Mouse (Mus musculus) heart, postnatal 0 days (tissue): ENCODE data around the gene Tmem131l. TPM values are rescaled to one million over a fixed set of nuclear protein-coding genes. Genes with fewer than 3 reads are reported as not detected.
A peak's percentile ranks its signal among the peaks of the same experiment; 100 is the strongest.

Source experiments
- ATAC-seq: fragments of 200-750 bp; cut with Nextera tagmentation; 2 replicates; pipeline ENCODE4 v1.8.0; 2017; ENCODE audit warnings: low read depth, moderate number of reproducible peaks, moderate library complexity; ENCODE audit not compliant: insufficient read depth
- DNase-seq: peaks from one replicate; pipeline ENCODE4 v3.0.0-alpha.2; 2016; ENCODE audit warnings: low spot score
- H3K27ac ChIP-seq: fragments of 300-500 bp; sonication (generic); 2 replicates; pipeline ENCODE4 v1.5.1; 2014; ENCODE audit warnings: low read depth, mild to moderate bottlenecking
- H3K27me3 ChIP-seq: fragments of 300-500 bp; sonication (generic); 2 replicates; pipeline ENCODE4 v1.6.1; 2014; ENCODE audit warnings: low read length, mixed read lengths; ENCODE audit not compliant: control insufficient read depth, insufficient read depth
- H3K36me3 ChIP-seq: fragments of 300-500 bp; sonication (generic); replicated peaks from 2 replicates; pipeline ENCODE4 v1.6.1; 2014; ENCODE audit warnings: low read length, mixed read lengths; ENCODE audit not compliant: control insufficient read depth, insufficient read depth
- H3K4me1 ChIP-seq: fragments of 300-500 bp; sonication (generic); 2 replicates; pipeline ENCODE4 v1.6.1; 2014; ENCODE audit warnings: antibody characterized with exemption; ENCODE audit not compliant: control insufficient read depth, insufficient read depth
- H3K4me2 ChIP-seq: fragments of 300-500 bp; sonication (generic); 2 replicates; pipeline ENCODE4 v1.6.1; 2014; ENCODE audit warnings: low read depth, mild to moderate bottlenecking, low read length, moderate library complexity
- H3K4me3 ChIP-seq: fragments of 300-500 bp; sonication (generic); 2 replicates; pipeline ENCODE4 v1.5.1; 2014; ENCODE audit warnings: low read depth, low read length
- H3K9ac ChIP-seq: fragments of 300-500 bp; sonication (generic); replicated peaks from 2 replicates; pipeline ENCODE4 v1.6.1; 2014; ENCODE audit warnings: low read depth, low read length, mixed read lengths
- H3K9me3 ChIP-seq: fragments of 300-500 bp; sonication (generic); replicated peaks from 2 replicates; pipeline ENCODE4 v1.6.1; 2016; ENCODE audit warnings: low read length; ENCODE audit not compliant: control insufficient read depth
- CTCF ChIP-seq: IDR thresholded peaks from 2 replicates; pipeline ENCODE4 v1.5.1; 2016; ENCODE audit warnings: antibody characterized with exemption, control low read depth, low read depth
- EP300 ChIP-seq: IDR thresholded peaks from 2 replicates; pipeline ENCODE4 v1.6.1; 2016; ENCODE audit warnings: antibody characterized with exemption, low read depth
- WGBS: fragments of 180-500 bp; shearing (Covaris S2); extraction: QIAGEN DNeasy Blood & Tissue Kit; methylation state at CpG from one replicate; pipeline ENCODE4 v1.1.7; 2014; 5-methylcytosine and 5-hydroxymethylcytosine counted together
- polyA plus RNA-seq: library from polyadenylated mRNA; unstranded; fragments of >200 nt; fragmentation: Nextera tagmentation; extraction: Ambion mirVana; gene quantifications from 2 replicates; pipeline ENCODE4 v1.2.1, GENCODE M21; 2015
- total RNA-seq: library from RNA; depleted of rRNA; stranded (reverse); fragments of >200 nt; gene quantifications from 2 replicates; pipeline ENCODE4 v1.2.3, GENCODE M21; 2014; ENCODE audit warnings: low replicate concordance

Tmem131l gene
- total and polyA plus RNA-seq, 2 experiments from 2014 or later, result 16.5 to 32.6 TPM

DNA sequence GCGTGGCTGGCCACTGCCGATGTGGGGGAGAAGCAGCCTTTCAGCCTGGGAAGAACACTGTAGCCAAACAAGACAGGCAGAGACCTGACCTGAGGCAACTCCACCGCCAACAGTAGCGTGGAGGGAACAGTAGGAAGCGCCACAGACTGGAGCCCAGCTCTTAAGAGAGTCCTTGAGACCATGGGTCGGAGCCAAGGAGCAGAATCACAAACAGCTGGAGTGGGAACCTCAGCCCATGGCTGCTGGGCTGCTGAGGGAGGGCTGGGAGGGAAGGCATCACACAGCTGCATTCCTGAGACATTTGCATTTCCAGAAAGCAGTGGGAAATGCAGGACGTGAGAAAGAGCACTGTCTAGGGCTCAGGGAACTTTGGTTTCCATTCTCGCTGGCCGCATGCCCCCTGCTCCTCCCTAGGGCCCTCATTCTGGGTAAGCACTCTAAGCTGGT, 8.8 kb upstream of the Tmem131l start:
- Histone ChIP-seq H3K27ac (no peak overlapping the region), H3K36me3 (no peaks in the 10 kb centered on the region), H3K9me3 (no peaks in the 10 kb centered on the region), H3K4me2 (peak overlapping the region; percentile 23; the same call in 1 of the 2 replicates), H3K27me3 (no peaks in the 10 kb centered on the region), H3K4me3 (no peak overlapping the region), H3K9ac (no peak overlapping the region), H3K4me1 (peaks cover 4% of the 10 kb centered on the region; the same call in 1 of the 2 replicates)
- 19% methylated on average over 9 of the region's 9 CpGs for WGBS
- ATAC-seq (peak; percentile 83), DNase-seq (peak; percentile 61)
- TF ChIP-seq CTCF (peak; percentile 46), EP300 (no peak)

DNA sequence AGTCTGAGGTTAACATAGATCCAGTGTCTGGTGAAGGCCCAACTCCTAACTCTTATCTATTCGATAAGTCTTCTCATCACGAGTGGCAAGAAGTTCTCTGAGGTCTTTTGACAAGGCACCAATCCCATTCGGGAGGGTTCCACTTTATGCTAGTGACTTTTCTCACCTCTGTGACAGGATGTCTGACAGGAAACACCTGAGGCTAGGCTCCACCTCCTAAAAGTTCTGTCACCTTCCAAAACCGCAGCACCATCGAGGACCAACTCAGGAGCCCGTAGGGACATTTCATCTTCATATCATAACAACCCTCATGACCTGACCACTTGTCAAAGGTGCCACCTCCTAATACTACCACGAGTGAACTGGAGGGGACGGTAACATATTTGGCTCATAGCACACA, 6.2 kb upstream of the Tmem131l start:
- no peaks in the 10 kb centered on the region for H3K36me3 ChIP-seq
- no peak overlapping the region for H3K27ac ChIP-seq
- ATAC-seq (no peak), DNase-seq (no peak)
- H3K9ac ChIP-seq, result no peak overlapping the region
- no peak for TF ChIP-seq EP300
- no peak for TF ChIP-seq CTCF
- no peak overlapping the region for H3K4me2 ChIP-seq
- H3K9me3 ChIP-seq, result no peaks in the 10 kb centered on the region
- WGBS, result 76% methylated on average over 8 of the region's 8 CpGs
- no peak overlapping the region for H3K4me3 ChIP-seq
- H3K4me1 ChIP-seq, result peaks cover 4% of the 10 kb centered on the region; the same call in 1 of the 2 replicates
- no peaks in the 10 kb centered on the region for H3K27me3 ChIP-seq

DNA sequence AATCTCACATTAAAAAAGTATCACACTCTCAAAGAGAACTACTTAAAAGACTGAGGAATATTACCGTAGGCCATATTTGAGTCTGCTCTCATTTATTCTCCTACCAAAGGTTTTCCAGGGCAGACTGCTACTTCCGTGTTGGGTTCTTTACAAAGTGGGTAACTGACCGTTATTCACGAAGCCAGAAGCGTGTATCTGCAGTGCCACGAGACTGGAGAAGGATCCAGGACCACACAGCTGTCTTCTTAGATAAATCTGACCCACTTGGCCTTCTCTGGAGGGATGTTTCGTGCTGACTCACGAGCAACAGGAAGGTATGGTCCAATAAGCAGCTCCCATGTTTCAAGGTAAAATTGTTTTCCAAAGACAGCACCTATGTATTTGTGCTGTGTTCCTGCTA, 1.8 kb upstream of the Tmem131l start:
- H3K9ac ChIP-seq, result no peak overlapping the region
- no peak for TF ChIP-seq CTCF
- TF ChIP-seq EP300, result no peak
- no peaks in the 10 kb centered on the region for H3K9me3 ChIP-seq
- ATAC-seq, result no peak
- DNase-seq, result no peak
- H3K27me3 ChIP-seq, result no peaks in the 10 kb centered on the region
- H3K36me3 ChIP-seq, result no peaks in the 10 kb centered on the region
- peaks cover 12% of the 10 kb centered on the region for H3K4me1 ChIP-seq
- H3K4me3 ChIP-seq, result no peak overlapping the region
- H3K4me2 ChIP-seq, result no peak overlapping the region
- H3K27ac ChIP-seq, result no peak overlapping the region
- 87% methylated on average over 8 of the region's 8 CpGs for WGBS

DNA sequence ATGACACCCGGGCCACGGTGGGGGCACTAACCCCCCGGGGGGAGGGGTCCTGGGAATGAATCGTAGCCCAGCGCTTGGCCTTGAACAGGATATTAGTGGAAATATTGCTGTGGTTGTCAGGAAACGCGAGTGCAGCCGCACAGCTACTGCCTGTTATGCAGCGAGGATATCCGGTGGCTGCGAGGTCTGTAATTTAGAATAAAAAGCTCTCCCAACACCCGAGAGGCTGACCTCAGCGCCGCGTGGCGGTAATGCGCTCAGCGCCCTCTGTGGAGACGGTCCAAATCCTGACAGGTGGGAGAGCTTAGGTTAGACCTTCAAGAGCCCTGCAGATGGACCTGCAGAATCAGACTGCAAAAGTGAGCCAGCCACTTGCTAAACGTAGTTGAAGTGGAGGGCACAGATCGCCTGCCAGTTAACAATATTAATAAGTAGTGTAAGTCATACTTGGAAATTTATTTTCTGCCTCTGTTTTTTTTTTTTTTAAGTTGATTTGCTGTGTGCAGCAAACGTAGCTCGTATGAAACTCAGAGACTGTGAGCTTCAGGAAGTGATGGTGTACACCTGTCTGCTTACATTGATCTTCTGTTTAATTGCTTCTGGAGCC, 604 bp upstream of the Tmem131l start:
- WGBS, result 4% methylated on average over 23 of the region's 23 CpGs

DNA sequence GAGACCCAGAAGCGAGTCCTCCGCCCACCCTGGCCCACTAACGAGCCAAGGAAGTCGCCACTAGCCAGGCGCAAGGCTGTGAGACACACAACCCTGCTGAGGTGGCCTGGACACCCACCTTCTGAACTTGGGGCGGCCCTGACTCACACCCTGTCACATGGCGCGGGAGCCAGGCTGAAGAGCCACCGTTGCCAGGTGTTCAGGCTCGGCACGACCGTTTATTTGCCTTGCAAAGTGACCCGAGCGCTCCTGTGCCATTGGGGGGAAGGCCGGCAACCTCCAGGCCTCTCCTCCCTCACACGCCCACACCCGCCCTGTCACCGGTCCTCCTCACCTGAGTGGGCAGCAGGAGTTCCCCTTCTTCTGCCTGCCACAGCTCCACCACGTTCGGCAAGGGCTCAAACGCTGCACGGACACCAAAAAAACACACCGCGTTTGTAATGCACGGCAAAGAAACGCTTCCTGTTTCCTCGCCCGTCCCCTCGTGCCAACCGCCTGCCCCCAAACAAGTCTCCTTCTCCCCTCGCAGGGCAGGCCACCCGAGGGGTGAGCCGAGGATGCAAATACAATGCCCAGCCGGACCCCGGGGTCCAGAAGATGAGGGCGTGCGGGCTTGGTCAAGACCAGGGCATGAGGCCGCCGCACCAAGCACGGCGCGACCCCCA, 862 bp downstream of the Tmem131l start:
- Histone ChIP-seq H3K4me2 (peak overlapping the region; percentile 95), H3K4me1 (peaks cover 12% of the 10 kb centered on the region), H3K27me3 (no peaks in the 10 kb centered on the region), H3K9ac (peak overlapping the region; percentile 84), H3K9me3 (no peaks in the 10 kb centered on the region), H3K36me3 (no peaks in the 10 kb centered on the region), H3K27ac (peak overlapping the region; percentile 88), H3K4me3 (peak overlapping the region; percentile 94)
- ATAC-seq (peak; percentile 9), DNase-seq (no peak)
- under 1% methylated on average over 42 of the region's 42 CpGs for WGBS
- no peak for TF ChIP-seq EP300
- TF ChIP-seq CTCF, result no peak

More for the DNA sequence above, 604 bp upstream of the Tmem131l start:
- no peaks in the 10 kb centered on the region for H3K36me3 ChIP-seq
- peaks cover 12% of the 10 kb centered on the region for H3K4me1 ChIP-seq
- H3K4me3 ChIP-seq, result peak overlapping the region; percentile 94
- no peaks in the 10 kb centered on the region for H3K9me3 ChIP-seq
- DNase-seq (peak; percentile 70), ATAC-seq (peak; percentile 71)
- TF ChIP-seq EP300 (no peak), CTCF (peak; percentile 39)
- H3K27ac ChIP-seq, result peak overlapping the region; percentile 88
- peak overlapping the region; percentile 55 for H3K9ac ChIP-seq
- H3K27me3 ChIP-seq, result no peaks in the 10 kb centered on the region
- H3K4me2 ChIP-seq, result peak overlapping the region; percentile 95

DNA sequence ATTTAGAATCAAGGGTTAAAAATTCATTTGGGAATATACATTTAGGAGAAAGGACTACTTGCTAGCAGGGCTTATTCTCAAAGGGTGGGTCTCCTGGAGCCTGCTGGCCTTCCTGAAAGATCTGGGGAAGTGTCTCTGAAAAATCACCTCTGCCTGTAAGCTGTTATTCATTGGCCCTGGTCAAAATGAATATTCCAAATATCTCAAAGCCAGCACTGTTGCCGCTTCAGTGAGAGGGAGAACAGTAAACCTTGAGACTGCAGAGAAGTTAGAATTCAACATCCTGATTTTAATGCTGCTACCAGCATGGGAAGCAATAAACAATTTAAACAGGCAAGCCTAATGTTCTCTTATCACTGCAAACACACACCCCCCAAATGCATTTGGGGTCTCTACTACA, 1.8 kb downstream of the Tmem131l start:
- TF ChIP-seq EP300 (no peak), CTCF (no peak)
- no peak for ATAC-seq
- H3K4me3 ChIP-seq, result 0 out of 2 replicates have a peak overlapping the region, but pooled peaks have one; percentile 94
- no peaks in the 10 kb centered on the region for H3K9me3 ChIP-seq
- DNase-seq, result no peak
- H3K4me2 ChIP-seq, result peak overlapping the region; percentile 95
- H3K4me1 ChIP-seq, result peaks cover 17% of the 10 kb centered on the region
- WGBS, result 47% methylated on average over 1 of the region's 1 CpGs
- no peaks in the 10 kb centered on the region for H3K27me3 ChIP-seq
- no peaks in the 10 kb centered on the region for H3K36me3 ChIP-seq
- H3K27ac ChIP-seq, result no peak overlapping the region
- H3K9ac ChIP-seq, result no peak overlapping the region
